Mouse (Mus musculus) frontal cortex, adult (tissue): ENCODE data around the gene 1700028P14Rik.
"Not testable (repeated sequence)": the region's sequence is repeated elsewhere in the genome, so short reads cannot be mapped to it uniquely, and the experiment has no call there.

Experiments
- ATAC-seq: cut with Nextera tagmentation; 2 replicates; pipeline ENCODE4 v1.9.2; 2017; ENCODE audit warnings: mild to moderate bottlenecking, moderate library complexity, mixed read lengths; ENCODE audit not compliant: low TSS enrichment

1700028P14Rik gene

DNA sequence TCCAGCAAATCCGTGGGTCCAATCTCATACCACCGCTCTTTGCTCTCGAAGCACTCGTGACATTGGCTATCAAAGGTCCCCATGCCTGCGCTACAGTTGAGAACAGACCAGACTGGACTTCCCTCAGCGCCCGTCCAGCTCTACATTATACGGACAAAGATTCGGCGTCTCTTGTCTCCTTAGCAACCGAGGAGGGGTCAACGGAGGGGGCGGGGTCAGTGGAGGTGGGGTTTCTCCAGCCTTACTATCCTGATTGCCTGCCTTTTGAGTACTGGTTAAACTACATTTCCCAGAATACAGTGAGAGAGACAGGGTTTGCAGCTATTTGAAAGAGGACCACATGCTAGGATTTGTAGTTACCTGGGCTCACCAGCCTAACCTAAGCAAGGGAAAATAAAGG lies at the start of gene 1700028P14Rik:
Gene 1700028P14Rik (minus strand): TSS at position 169 of the 400 bp plus-strand sequence.
- 0 out of 2 replicates have a peak, but pooled peaks have one; percentile 31 for ATAC-seq

- no peak for ATAC-seq
Measured at GRCm38 (mm10) chr19:23699131-23699530, 46.5 kb upstream of the 1700028P14Rik start.

DNA sequence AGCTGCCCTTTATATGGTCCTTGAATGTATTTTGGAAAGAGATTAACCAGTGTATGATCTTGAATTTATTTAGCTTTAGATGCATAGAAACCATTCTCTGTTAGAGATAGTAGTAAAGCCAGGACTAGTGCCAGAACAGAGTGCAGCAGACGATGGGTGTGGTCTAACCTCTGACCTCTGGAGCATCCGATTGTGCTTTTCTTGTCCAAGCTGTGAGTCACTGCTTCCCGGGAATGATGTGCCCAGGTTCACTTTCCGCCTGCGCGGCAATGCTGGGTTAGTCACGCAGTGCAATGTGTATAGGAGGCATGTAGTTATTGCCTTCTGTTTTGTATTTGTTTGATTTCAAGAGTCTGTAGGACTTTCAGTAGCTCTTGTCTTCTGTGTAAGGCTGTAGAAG lies 45.8 kb upstream of the 1700028P14Rik start:
- ATAC-seq = no peak

GRCm38 (mm10) chr19:23697861-23698260 lies 45.2 kb upstream of the 1700028P14Rik start:
- no peak for ATAC-seq

DNA sequence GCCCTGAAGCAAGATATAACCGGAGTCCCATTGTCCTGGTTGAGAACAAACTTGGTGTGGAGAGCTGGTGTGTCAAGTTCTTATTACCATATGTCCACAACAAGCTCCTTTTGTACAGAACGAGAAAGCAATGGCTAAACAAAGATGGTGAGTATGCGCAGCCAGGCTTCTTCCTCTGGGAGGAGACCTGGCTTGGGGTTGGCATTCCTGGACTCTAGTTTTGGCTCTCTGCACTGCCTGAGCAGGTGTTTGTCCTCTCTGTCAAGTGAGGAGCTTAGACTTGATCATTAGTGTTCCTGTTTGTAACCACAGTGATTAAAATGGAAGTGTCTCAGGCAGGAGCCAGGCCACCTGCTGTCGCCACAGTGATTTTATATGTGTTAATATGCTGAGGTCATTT lies 41.7 kb upstream of the 1700028P14Rik start:
- no peak for ATAC-seq

DNA sequence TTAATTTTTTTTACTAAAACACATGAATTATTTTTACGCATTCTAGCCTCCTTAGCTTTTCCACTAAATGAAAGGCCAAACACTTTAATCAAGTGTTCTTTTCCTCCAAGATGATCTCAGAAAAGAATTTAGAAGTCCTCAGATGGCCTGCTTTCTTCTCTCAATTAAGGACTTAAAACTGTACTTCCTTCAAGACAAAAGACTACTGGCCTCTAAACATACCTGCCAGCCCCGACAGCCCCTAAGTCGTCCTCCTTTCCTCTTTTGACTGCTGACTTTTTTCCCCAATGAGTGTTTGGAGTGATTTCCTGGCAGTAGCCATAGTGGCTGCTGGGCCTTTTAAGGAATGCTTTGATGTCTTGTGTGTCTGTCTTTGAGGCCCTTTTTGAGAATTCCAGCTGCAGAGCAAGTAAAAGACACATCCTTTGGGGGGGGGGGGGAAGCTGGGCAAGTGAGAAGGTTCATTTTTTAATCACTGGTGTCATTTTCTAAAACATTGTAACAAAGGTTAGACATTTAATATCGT lies 35.9 kb upstream of the 1700028P14Rik start:
- ATAC-seq = no peak

DNA sequence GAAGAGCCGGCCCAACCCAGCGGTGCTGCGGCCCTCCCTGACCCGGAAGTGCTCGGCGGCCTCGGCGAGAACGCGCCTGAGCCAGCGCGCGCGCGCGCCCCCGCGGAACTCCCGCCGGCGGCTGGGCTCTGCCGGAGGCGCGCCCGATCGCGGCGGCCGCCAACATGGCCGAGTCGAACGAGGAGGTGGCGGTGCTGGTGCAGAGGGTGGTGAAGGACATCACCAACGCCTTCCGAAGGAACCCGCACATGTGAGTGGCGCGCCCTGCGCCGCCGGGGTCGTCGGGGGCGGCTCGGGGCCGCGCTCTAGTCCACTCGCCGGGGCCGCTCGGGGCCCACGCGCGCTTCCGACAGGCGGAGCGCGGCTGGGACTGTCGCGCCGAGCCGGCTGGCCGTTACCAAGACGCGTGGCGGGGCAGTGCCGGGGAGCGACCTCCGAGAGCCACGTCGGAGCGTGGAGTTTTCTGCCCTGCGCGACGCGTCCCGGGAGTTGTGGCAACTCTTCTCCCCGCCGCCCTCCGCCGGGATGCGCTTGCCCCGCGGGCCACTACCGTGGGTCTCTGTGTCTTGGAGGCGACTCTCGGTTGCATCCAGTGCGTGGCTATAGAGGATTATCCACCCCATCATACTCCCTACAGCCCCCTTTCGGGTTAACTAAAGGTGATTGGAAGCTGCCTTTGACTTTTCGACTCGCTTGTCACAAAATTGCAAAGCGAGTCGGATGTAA lies 34.8 kb upstream of the 1700028P14Rik start, which contains the start of gene Ptar1:
Gene Ptar1 (plus strand): TSS at position 134 of the 726 bp plus-strand sequence.
- peak; percentile 94 for ATAC-seq

DNA sequence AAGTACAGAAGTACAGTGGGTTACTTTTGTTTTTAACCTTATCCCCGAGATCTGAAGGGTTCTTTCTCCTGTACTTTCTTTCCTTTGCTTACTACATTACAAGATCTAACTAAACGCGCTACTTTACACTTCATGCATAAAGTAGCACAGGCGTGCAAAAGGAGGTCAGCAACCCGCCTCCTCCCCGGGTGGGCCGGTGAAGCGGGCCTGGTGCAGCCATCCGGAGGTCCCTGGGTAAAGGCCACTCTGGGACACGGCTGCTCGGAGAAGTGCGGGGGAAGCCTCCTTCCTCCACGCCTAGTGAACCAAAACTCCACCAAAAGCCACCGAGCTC lies 34.3 kb upstream of the 1700028P14Rik start:
- ATAC-seq = no peak

DNA sequence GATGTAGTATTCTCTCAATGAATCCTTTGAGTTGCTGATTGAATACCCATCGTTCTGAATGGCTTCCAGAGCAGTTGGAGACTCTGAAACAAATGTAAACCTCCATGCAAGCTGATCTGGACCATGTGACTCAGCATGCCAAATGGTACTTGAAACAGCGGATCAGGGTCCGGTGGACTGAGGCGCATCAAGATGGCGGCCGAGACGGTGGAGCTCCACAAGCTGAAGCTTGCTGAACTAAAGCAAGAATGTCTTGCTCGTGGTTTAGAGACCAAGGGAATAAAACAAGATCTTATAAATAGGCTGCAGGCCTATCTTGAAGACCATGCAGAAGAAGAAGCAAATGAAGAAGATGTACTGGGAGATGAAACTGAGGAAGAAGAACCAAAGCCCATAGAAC lies 23.0 kb upstream of the 1700028P14Rik start:
- ATAC-seq = not testable (repeated sequence)

DNA sequence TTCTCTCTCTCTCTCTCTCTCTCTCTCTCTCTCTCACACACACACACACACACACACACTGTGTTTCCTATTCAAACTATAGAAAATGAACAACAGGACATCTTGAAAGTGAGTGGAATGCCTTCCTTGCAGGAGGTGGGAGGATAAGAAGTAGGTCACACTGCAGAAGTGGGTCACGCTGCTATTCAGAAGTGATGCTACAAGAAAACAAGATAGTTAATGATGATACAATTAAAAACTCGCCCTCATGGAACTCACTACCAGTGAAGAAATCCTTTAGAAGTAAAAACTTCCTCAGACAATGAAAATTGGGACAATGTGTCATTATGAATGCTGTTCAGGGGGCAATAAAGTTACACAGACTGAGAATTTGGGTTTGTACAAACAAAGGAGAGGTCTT lies 20.4 kb upstream of the 1700028P14Rik start:
- ATAC-seq = no peak; the same call in 1 of the 2 replicates

DNA sequence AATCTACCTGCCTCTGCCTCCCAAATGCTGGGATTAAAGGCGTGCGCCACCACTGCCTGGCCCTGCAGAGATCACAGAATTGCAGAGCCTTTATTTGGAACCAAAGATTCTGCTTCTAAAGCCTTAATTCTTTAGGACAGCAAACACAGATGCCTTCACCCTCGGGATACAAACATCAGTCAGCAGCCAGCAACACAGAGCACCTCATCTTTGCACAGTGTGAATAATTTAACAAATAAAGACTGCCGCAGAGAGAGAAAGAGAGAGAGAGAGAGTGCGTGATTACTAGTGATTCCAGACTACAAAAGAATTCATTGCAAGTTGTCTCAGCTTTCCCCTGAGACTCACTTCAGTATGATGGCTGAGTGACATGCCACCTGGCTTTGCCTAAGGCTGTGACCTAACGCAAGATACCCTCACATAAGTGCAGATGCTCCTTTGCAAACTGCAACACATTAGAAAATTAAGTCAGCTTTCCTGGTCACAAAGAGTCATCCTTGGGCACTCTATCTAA lies 15.6 kb upstream of the 1700028P14Rik start:
- no peak for ATAC-seq

DNA sequence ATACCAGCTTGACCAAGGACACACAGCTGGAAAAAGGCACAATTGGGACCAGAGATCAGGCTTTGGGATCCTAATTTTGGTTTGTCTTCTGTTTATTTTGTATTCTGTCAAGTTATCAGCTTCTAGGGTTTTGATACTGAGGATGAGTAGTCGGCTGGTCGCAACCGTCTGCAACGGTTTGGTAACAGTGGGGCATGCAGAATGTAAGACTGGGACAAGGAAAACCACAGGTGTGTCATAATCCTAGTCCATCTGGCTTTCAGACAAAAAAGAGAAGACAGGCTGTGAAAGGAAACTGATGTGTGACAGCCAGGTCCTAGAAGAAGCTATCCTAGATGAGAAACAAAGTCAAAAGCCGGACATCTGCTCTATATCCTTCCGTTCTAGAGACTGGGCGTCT lies 11.5 kb upstream of the 1700028P14Rik start:
- ATAC-seq = no peak

DNA sequence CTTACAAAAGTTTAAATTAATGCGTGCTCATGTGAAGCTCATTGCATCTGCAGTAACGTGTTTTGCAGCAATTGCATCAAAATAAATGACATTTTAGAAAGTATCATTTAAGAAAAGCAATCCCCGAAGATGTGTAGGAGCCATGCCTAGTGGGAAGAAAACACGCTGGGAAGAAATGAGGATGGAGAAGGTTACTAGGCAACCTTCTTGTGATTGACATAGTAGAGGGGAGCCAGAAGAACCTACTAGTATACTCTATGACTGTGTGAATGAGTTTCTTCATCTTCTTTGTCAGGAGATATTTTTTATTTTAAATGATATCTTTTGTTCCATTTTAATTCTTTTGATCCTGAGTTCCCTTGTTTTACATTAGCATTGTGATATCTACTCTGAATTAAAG lies 5.7 kb upstream of the 1700028P14Rik start:
- ATAC-seq = peak; percentile 70; the same call in 1 of the 2 replicates

- ATAC-seq = no peak
Measured at GRCm38 (mm10) chr19:23657261-23657932, 4.8 kb upstream of the 1700028P14Rik start.

DNA sequence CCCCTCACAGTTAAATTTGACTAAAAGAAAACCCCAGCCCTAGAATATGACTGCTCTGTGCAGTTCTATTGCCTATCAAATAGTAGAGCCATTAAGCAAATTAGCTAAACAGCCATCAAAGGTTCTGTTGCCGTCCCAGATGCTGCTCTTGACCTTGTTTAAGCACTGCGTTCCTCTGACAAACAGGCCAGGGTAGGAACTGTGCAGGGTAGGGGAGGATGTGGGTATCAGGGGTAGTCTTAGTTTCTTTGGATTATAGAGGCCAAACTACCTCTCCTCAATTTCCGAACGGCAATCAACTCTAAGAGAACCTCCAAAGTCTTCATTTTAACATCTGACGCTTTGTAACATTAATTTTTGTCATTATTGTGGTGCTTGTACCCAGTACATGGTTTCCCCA lies 542 bp upstream of the 1700028P14Rik start:
- no peak for ATAC-seq

- ATAC-seq = peak; percentile 71
Measured at GRCm38 (mm10) chr19:23647308-23647707, 5.3 kb downstream of the 1700028P14Rik start.

DNA sequence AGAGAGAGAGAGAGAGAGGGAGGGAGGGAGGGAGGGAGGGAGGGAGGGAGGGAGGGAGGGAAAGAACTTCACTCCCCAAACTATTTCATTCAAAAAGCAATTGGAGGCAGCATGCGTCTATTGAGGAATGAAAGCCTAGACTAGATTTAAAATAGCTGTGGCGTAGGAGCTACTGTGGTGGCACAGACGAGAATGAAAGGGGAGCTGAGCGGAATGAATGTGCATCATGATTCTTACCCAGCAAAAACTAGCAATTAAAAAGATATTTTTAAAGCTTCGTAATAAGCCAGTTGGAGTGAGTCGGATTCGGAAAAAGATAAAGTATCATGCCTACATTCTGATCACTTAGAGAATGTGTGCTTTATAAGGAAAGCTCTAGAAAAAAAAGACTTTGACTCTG lies 7.3 kb downstream of the 1700028P14Rik start:
- peak; percentile 90 for ATAC-seq

DNA sequence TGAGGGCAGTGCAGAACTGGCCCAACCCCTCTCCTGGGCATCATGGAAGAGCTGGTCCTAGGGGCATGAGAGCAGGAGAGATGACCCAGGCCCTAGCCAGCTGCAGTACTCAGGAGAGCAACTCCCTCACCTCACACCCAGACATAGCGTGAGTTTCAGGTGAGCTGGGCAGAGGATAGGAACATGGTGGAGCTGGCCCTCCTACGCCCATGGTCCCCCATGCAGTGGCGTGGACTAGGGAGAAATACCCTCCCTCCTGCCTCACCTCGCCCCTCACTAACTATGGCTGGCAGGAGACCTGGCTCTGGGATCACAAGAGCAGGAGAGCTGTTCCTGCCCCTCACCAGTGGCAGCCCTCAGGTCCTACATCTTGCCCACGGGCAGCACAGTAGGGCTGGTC lies 8.8 kb downstream of the 1700028P14Rik start:
- no peak for ATAC-seq

DNA sequence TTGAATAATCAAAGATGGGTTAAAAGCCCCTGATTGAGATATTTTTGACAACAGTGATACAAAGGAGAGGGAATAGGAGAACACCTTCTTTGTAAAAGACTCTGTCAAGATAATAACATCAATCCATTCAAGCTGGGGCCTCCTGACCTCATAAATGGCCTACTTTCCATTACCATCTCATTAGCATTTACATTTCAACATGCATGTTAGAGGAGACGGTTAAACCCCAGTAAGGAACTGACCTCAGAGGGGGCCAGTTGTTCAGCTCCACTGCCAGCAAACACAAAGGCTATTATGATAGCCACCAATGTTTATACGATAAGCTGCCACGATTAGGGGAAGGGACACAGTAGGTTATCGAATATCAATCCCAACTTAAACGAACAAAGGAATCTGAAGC lies 15.8 kb downstream of the 1700028P14Rik start:
- ATAC-seq = no peak

DNA sequence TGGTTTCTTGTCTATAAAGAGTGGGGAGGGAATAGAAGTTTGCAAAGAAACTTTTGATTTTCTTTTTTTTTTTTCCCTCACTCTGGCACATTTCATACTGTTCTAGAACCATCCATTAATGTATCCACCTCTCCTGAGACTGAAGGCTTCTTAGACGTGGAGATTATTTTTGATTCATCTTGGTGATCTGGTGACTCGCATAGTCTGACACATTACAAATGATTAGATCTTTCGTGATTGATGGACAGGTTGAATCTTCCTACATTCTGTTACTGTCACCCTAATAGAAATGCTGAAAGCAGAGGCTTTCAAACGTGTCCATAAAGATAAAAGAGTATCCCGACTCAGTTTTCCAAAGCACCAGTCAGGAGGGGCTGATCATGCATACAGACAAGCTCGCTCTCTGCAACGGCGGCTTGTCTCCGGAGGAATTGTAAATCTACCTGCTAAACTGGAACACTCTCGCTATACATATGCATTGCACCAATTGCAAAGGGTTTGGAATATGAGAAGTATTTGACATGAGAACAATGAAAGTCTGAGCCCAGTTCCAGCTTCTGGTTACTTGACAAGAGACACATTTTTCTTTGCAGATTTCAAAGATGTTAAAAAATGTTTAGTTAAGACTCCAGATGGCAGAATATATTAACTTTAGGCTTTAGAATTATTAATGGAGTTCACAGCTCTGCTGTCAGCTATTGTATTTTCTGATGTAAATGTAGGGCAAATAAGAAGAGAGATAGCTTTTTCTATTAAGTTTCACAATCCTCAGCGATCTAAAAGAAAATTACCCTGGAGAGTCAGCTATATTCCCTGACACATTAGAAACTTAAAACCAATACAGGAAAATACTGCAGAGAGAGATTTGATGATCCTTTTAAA lies 20.8 kb downstream of the 1700028P14Rik start:
- ATAC-seq = peak; percentile 44; the same call in 1 of the 2 replicates

DNA sequence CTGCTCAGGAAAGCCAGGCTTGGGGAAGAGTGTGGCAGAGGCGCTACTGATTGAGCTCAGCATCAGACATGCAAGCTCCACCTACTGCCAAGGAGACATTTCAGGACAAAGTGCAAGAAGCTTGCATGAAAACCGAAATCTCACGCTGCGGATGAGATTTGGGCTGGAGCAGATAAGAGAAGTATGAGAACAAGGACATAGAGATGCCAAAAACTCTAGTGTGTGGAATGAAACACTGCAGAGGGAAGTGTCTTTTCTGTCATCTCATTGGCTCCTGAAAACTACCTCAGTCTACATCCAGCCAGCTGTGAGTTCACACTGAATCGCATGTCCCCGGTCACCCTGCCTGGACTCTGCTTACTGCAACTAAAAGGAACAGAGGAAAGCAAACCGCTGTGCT lies 38.3 kb downstream of the 1700028P14Rik start:
- ATAC-seq = peak; percentile 39; the same call in 1 of the 2 replicates

GRCm38 (mm10) chr19:23609724-23610123 lies 42.9 kb downstream of the 1700028P14Rik start:
- peak; percentile 67 for ATAC-seq
